Mouse (Mus musculus) adrenal gland, postnatal 36 days (tissue): ENCODE results near the gene Gm43720. TPM values are rescaled to one million over a fixed set of nuclear protein-coding genes. Genes with fewer than 3 reads are reported as not detected.
"Not testable (repeated sequence)": the region's sequence is repeated elsewhere in the genome, so short reads cannot be mapped to it uniquely, and the experiment has no call there.

Source experiments
- DNase-seq, 2 experiments: peaks; one replicate each; pipeline ENCODE4 v3.0.0; 2021; ENCODE audit warnings: mixed read lengths in 1 of 2
- total RNA-seq, 2 experiments: library from RNA; stranded (reverse); gene quantifications; 2 replicates each; pipeline ENCODE4 v1.2.3; 2021

Gene Gm43720
- total RNA-seq, 2 experiments from 2014 or later: not detected

DNA sequence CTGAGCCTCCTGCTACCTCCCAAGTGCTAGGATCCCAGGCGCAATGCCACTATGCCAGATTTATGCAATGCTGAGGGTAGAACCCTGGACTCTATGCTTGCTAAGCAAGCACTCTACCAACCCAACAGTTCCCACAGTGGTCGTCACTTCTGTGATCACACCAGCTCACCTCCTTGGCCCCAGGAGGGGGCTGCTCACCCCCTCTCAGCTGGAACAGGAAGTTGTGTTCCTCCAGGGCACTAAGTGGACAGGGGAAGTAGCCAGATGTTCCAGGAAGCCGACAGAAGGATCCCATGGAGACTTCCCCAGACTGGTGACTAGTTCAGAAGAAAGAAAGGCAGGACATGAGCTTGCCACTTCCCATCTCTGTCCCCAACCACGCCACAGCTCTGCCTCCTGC lies 17.8 kb downstream of the Gm43720 start:
- no peak for DNase-seq

DNA sequence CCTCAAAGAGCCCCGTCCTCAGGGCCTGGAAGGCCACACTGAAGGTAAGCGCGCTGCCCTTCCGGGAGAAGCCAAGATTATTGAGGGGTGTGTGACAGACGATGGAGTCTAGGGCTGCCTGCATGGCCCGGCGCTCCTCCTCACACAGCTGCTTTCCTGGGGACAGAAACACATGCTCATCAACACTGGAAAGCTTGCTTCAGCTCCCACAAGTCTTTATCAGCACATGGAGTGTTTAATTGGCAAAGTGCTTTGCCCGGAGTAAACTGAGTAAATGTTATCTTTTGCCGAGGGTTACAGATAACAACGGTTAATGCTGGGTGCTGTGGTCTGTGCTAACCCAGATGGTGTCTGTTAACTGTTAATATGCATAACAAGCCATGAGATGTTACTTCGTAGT lies 18.9 kb downstream of the Gm43720 start:
- DNase-seq: no peak

DNA sequence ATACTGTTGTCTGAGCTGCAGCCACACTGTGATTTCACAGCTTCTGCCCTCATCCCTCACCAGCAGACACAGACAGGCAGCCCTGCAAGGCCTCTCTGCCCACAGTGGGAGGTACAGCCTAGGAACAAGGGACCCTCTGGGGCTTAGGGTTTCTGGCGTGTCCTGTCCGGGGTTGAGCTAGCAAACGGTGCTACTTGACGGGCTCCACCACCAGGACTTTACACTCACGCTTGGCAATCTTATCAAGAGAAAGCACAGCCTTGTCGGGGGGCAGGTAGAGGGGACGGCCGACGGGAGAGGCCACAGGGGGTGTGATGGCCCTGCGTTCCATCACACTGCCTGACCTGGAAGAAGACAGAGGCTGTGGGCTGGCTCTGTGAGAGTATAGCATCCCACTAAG lies 19.7 kb downstream of the Gm43720 start:
- no peak for DNase-seq

DNA sequence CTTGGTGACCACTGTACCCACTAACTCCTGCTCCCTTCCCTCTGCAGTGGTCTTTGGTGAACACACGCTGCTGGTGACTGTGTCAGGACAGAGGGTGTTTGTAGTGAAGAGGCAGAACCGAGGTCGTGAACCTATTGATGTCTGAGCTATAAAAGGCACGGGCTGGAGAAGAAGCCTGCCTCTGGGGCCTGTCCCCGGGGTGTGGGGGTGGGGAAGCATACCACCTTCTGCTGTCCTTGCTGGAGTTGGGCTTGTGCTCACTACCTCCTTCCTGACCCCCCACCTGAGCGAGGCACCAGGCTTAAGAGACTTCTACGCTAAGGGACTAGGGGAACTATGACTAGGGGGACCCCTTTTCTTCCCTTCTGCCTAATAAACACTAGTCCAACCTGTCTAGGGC lies 20.8 kb downstream of the Gm43720 start:
- no peak for DNase-seq

DNA sequence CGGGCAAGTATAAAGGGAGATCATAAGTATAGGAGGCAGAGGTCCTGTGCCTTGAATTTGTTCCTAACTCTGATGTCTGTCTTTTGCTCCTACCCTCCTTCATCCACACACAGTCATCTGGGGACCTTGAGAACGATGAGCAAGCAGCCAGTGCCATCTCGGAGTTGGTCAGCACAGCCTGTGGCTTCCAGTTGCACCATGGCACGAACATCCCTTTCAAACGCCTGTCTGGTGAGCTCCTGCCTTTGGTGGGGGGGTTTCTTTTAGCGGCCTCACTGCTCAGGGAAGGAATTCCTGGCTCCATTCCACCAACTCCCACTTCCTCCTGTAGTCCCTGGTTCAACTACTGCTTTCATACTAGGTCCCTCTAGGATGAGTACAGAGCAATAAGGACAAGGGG lies 21.2 kb downstream of the Gm43720 start:
- peak; percentile 66 for DNase-seq

DNA sequence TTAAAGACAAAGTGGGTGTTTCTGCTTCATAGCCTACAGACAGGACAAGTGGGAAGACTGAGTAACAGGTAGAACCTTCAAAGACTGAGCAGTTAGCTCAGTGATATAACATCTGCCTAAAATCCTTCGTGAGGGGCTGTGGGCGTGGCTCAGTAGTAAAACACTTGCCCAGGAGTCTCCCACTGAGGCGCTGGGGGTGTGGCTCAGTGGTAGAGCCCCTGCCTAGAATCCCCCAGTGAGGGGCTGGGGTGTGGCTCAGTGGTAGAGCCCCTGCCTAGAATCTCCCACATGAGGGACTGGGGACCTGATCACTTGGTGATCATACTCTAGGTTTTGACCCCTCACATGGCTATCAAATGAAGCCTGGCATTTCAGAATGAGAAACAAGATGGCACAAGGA lies 21.7 kb downstream of the Gm43720 start:
- DNase-seq: no peak

DNA sequence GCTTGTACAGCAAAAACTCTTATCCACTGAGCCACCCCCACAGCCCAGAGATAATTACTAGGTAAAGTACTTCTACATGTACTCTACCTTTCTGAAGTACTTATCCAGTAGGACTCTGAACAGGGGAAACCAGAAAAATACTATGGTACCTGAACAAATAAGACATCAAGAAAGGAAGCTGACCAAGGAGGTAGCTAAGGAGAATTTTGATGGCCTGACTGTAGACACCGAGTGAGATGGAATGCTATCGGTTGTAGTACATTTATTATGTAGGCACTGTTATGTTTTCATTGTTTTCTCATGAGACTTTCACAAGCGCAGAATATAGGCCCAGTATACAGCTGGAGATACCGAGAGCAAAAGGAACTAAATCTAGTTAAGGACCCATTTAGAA lies 22.2 kb downstream of the Gm43720 start:
- DNase-seq: no peak

DNA sequence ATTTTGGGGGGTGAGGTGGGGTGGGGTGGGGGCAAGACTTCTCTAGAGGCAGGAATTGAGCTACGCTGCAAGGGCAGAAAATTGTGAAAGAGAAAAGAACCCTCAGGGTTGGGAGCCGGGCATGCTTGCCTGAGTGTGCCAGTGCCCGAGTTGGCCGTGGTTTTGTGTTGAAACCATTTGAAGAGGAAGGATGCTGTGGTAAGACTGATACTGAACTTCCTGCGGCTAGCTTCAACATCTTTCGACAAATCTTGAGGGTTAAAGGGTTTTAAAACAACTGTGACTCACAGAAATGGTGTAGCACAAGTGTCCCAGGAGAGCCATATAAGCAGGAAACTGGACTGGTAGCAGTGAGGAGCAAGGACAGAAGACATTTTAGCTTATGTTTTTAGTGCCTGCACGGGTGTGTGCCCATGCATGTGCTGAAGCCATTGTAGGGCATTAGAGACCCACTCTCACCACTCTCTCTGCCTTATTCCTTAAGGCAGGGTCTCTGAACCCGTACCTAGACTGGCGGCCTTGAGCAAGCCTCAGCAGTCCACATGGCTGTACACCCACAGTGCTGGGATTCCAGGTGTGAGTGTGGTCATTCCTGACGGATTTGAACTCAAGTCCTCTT lies 22.7 kb downstream of the Gm43720 start:
- DNase-seq: no peak

DNA sequence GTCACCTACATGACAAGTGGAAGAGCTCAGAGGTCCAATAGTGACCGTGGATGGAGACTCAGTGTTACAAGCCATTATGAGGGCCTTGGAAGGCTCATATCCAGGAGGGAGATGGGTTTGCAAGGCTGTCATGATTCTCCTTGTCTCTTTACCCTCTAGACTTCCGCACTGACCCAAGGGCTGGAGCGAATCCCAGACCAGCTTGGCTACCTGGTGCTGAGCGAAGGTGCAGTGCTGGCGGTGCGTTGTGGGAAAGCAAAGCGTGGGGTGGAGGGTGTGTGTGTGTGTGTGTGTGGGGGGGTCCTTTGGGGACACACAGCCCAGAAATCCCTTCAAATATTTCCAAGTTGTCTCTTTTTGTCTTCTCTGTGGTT lies 23.7 kb downstream of the Gm43720 start:
- DNase-seq: peak in 1 of 2 experiments; percentile 12

DNA sequence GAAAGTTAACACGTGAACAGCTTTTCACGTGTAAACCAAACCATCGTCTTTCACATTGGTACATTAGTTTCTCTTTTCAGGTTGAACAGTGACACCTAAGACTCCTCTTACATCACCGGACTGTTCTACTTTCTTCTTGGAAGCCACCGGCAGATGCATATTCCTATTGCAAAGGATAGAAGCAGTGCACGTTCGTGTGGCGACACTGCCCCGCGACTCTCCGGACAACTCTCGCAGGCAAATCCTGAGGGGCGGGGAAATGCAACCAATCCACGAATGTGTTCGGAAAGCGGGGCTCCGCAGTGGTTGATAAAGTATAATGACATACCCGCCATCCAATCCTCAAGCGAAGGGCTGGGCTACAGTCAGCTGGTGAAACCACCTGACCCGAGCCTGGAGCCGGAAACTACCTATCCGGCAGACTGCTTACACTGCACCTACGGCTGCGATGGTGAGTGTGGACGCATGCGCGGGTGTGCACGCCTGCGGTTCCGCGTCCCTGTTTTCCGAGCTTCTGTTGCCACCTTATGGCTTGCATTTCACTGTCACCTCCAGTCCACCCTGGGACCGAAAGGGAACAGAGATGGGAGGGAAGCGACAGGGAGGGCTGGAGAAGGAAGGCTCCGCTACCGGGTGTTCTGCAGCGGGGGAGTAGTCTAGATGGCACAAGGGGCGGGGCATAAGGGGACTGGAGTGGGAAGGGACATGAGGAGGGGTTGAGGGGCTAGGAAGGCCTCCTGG lies 24.2 kb downstream of the Gm43720 start, which contains the start of gene Lamtor4:
Lamtor4 (plus strand) TSS at position 130 of the 741 bp plus-strand sequence.
- peak; percentile 95 for DNase-seq

DNA sequence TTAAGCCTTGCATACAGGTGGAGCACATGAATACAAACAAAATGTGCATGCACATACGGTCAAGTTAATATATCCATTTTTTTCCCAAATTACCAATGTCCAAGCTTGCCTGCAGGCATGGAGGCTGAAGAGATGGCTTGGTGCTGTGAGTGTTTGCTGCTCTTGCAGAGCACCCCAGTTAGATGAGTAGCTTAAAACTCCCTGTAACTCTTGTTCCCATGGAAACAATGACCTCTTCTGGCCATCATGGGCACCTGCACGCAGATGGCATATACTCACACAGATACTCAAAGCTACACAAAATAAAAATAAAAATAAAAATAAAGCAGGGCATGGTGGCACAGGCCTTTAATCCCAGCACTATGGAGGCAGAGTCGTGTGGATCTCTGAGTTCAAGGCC lies 26.7 kb downstream of the Gm43720 start:
- no peak for DNase-seq

DNA sequence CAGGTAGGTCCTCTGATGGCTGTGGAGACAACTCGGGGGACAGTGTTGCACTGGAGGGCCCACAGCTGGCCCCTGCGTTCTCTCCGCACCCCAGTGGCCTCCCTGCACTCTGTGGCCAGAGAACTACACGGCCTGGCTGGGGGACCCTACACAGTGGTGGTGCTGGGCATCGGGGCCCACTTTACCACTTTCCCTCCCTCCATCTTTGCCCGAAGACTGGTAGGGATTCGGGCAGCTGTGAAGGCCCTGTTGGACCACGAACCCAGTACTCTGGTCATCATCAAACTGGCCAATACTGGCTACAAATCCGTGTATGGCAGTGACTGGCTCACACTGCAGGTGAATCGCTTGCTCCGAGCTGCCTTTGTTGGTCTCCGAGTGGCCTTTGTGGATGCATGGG lies 28.6 kb downstream of the Gm43720 start:
- DNase-seq: no peak

DNA sequence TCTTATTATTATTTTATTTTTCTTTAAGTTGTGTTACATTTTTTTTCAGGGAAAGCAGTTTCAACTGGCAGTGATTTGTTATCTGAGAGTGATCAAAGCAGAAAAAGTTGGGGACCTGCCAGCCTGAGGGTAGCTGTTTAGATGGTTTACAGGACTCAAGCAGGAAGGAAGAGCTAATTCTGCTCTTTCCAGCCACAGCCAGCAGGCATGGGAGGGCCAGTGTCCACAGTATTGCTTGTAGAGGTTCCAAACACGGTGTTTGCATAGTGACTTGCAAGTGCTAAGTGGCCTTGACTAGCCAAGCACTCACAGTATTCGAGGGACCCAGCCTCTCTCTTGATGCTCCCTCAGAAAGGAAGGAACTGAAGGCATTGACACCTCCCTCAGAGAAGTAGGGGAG lies 38.2 kb downstream of the Gm43720 start:
- peak; percentile 58 to 64 for DNase-seq

DNA sequence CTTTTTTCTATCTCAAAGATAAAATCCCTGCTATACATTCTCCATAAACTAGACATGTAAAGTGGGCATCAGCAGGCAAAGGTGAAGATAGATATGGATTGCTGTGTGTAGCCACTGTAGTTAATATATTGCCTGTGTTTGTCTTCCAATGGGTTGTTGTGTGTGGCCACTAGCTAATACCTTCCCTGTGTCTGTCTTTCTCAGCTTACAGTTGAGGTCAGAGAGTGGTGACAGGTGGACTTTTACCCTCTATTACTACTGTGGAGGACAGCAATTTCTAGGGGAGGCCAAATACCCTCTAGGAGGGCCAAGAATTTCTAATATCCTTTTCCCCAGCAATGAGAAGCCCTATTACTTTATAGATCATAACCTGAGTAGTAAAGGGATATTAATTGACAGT lies 45.5 kb downstream of the Gm43720 start:
- no peak for DNase-seq

DNA sequence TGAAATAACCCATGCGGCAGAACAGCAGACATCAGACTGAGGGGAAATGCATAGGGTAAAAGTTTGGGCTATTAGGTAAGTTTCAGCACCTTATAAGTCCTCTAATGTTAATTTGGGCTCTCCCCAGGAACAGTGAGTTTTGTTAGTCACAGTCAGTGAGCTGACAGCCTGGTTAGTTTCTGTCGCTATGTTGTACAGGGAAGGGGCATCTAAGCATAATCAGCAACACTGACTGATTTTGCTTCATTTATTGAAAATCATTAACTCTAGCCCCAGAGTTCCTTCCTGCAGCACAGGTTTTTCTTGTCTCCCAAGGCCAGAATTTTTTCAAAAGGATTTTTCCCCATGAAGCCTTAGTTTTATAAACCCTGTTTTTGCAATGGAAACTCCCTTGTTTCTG lies 46.0 kb downstream of the Gm43720 start:
- DNase-seq: no peak

DNA sequence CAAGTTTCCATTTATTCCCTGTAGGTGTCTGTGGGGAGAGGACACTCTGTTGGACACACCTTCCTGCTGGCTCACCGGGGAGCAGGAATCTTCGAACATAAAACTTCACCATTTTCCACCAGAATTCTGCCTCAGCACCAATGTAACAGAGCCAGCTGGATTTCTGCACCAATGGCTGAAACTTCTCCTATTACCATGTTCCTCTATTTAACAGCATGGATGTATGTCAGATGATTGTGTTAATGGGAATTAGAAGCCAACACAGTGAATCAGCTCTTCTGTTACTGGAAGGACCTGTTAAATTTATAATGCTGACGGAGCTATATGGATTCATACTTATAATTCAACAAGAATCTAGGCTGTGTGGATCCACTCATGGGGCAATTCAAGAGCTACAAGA lies 50.2 kb downstream of the Gm43720 start:
- DNase-seq: no peak

DNA sequence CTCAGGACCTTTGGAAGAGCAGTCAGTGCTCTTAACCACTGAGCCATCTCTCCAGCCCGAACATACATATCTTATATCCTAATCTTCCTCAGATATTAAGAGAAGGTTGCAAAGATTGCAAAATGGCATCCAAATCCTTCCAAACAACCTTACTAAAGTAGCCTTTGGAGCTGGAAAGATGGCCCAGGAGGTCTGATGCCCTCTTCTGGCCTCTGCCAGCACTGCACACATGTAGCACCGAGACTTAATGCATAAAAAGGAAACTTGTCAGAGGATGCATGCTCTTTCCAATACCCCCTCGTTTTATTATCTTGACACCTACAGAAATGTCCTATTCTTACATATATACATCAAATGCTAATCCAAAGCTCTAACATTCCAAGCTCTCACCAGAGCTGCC lies 51.7 kb downstream of the Gm43720 start:
- DNase-seq: peak; percentile 54 to 69

DNA sequence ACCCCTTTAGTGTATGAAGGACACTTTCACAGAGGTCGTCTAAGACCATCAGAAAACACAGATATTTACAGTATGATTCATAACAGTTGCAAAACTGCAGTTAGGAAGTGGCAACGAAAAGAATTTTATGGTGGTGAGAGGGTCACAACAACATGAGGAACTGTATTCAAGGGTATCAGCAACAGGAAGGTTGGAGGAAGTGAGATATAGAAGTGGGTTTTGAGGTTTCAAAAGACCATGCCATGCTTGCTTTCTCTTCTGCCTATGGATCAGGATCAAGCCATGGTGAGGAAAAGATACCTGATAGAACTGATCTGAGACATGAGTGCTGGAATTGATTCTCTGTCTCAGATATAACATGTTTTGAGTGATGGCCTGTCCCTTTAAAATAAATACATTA lies 52.4 kb downstream of the Gm43720 start:
- DNase-seq: no peak

DNA sequence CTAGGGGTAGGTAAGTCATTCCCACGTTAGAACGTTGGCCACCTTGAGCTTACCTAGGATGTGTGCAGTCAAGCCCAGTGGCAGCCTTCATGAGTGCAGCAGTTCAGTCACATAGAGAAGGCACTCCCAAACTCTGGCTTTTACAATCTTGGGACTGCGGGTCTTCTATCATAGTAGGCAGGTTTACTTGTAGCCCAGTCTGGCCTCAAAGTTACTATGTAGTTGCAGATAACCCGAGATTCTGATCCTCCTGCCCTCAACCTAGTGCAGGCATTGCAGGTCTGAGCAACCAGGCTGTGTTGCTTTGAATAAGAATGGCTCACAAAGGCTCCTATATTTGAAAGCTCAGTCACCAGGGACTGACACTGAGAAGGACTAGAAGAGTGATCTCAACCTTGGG lies 53.3 kb downstream of the Gm43720 start:
- no peak for DNase-seq

DNA sequence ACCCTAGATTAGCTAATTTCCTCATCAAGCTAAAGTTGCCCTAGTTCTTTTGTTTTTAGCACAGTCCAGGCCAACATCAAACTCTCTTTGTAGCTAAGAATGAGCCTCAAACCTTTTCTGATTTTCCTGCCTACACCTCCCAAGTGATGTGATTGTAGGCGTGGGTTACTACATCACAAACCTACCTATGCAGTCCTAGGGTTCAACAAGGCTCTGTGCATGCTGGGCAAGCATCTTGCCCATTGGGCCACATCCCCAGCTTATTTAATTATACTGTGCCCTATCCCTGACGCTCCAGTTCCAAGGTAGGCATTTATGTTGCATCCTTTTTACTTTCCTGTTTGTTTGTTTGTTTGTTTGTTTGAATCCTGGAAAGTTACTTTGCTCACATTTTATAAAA lies 54.1 kb downstream of the Gm43720 start, which contains the start of gene Nxpe5:
Nxpe5 (plus strand) TSS at position 199 of the 400 bp plus-strand sequence.
- no peak for DNase-seq

DNA sequence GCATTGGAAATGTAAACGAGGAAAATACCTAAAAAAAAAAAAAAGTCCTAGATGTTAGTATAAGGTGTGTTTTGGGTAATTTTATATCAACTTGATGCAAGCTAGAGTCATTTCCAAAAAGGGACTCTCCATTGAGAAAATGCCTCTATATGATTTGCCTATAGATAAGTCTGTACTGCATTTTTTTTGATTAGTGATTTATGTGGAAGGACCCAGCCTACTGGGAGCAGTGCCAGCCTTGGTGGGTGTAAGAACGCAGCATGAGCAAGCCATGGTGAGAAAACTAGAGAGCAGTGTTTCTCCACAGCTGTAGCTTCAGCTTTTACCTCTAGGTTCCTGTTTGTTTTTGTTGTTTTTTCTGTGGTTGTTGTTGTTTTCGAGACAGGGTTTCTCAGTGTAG lies 56.5 kb downstream of the Gm43720 start:
- DNase-seq: no peak

DNA sequence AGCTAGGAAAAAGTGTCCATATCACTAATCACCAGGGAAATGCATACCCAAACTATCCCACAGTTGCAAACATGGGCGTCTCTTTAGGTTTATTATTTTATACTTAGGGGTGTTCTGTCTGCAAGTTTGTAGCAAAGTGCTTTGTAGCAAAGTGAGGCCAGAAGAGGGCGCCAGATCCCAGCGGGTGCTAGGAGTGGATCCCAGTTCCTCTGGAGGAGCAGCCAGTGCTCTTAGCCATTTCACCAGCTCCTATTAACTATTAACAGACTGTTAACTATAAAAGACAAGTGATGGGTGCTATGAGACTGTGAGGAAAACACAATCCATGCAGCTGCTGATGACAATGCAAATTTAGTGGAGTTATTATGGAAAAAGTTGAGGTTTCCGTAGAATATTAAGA lies 57.6 kb downstream of the Gm43720 start:
- peak; percentile 93 to 94 for DNase-seq

DNA sequence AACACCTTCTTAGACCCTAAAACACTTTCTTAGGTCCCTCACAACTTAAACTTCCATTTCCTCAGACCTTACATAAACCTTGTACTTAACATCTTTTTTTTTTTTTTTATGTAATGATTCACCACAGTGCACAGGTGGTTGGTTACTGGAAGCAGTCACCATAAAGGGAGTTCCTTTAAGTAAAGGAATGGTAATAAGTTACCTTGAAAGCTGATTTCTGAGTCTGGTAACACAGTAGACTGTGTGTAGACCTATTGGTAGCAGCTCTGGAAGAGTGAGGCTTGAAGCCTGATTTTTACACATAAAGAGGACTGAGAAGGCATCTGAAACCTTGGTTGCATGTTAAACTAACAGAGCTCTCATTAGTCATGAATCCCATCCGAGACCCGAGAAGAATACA lies 59.9 kb downstream of the Gm43720 start:
- no peak for DNase-seq

DNA sequence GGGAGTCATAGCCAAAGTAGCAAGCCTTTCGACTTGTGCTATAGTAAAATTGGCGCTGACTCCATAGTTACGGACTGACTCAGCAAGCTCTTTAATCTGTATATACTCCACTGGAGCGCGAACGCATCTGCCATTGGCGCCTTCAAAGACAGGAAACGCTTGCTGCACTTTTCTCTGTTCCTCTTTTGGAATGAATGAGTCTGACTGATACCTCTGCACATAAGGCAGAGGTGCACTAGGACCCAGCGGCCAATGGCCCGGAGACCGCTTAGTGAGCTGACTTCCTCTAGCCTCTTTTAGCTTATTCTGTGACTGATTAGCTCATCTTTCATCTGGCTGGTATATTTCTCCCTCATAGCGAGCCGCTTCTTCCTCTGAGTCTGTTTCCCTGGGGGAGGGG lies 63.1 kb downstream of the Gm43720 start:
- DNase-seq: not testable (repeated sequence)
